24 mouse cellular contexts compared by ENCODE assay signal in the genomic region with DNA sequence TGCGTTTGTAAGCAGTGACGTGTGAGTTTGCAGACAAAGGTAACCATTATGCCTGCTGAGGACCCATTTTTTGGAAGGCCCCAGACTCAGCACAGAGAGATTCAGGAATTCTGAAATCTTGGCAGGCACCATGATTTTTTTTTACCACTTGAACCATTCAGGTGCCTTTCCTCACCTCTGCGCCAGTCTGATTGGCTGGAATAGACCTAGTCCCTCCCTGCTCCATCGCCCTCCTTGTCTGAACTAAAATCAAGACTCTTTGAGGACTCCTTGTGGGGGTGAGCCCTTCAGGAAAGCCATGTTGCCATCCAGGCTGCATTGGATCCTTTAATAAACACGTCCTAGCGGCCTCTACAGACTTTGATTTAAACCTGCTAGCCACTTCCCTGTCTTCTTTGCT.
A peak's percentile ranks its signal among the peaks of the same experiment; 100 is the strongest.
DNase-seq lines count a peak whose midpoint lies in the region; ATAC-seq and TF ChIP-seq lines count a peak whose summit lies in the region.
"Had no signal": no experiment of that assay in that cellular context is flagged by ENCODE, and none has a peak within 500 bp of the region (broad histone marks: within the 10 kb centered on the region; RNA-seq: fewer than 3 reads in every experiment).

No protein-coding gene starts in this region.

- H3K4me1 ChIP-seq in midbrain, embryonic 11.5 days (ENCODE audit: control insufficient read depth, insufficient read depth, low read length): no peaks in the 10 kb centered on the region
- H3K4me1 ChIP-seq in midbrain, postnatal 0 days (ENCODE audit: insufficient read depth, low read length): no peaks in the 10 kb centered on the region
- H3K4me1 ChIP-seq: embryonic facial prominence, embryonic 10.5 days; embryonic facial prominence, embryonic 12.5 days; forebrain, embryonic 13.5 days; forebrain, embryonic 15.5 days had no signal

- no peak overlapping the region for H3K9ac ChIP-seq in midbrain, embryonic 11.5 days (ENCODE audit: low read length)
- H3K9ac ChIP-seq in midbrain, postnatal 0 days (replicated peaks; ENCODE audit: low read length, poor library complexity, severe bottlenecking): no peak overlapping the region
- H3K9ac ChIP-seq: embryonic facial prominence, embryonic 12.5 days; forebrain, embryonic 13.5 days; forebrain, embryonic 15.5 days; forebrain, postnatal 0 days had no signal

- H3K9me3 ChIP-seq in midbrain, embryonic 11.5 days (ENCODE audit: control insufficient read depth, low read length): no peaks in the 10 kb centered on the region
- no peaks in the 10 kb centered on the region for H3K9me3 ChIP-seq in midbrain, postnatal 0 days (ENCODE audit: low read length)
- H3K9me3 ChIP-seq: embryonic facial prominence, embryonic 12.5 days; forebrain, embryonic 15.5 days had no signal

- no peaks in the 10 kb centered on the region for H3K36me3 ChIP-seq in midbrain, embryonic 11.5 days (ENCODE audit: control insufficient read depth, insufficient read depth, low read length)
- no peaks in the 10 kb centered on the region for H3K36me3 ChIP-seq in midbrain, postnatal 0 days (ENCODE audit: insufficient read depth, low read length)
- H3K36me3 ChIP-seq in myocyte (ENCODE audit: control insufficient read depth, insufficient read depth): no peaks in the 10 kb centered on the region
- H3K36me3 ChIP-seq: embryonic facial prominence, embryonic 10.5 days; embryonic facial prominence, embryonic 12.5 days; forebrain, embryonic 15.5 days; G1E had no signal

- no peak overlapping the region for H3ac ChIP-seq in myocyte (ENCODE audit: control insufficient read depth, insufficient read length)

- intact Hi-C loops in heart, postnatal 10 days (cut with DNase I): no loop called here

- H3K27me3 ChIP-seq in midbrain, embryonic 11.5 days (ENCODE audit: control insufficient read depth, insufficient read depth, low read length): no peaks in the 10 kb centered on the region
- no peaks in the 10 kb centered on the region for H3K27me3 ChIP-seq in midbrain, postnatal 0 days (ENCODE audit: insufficient read depth, low read length)
- H3K27me3 ChIP-seq in myocyte (ENCODE audit: control insufficient read depth, insufficient read depth, insufficient read length): no peaks in the 10 kb centered on the region
- H3K27me3 ChIP-seq: CH12.LX; embryonic facial prominence, embryonic 12.5 days; forebrain, embryonic 13.5 days; forebrain, embryonic 15.5 days had no signal

- no peak for TF ChIP-seq POLR2A in myocyte (IDR thresholded peaks at IDR 0.05; ENCODE audit: insufficient read length, low read depth)

- H3K4me3 ChIP-seq in midbrain, embryonic 11.5 days (ENCODE audit: low read depth, low read length): no peak overlapping the region
- H3K4me3 ChIP-seq in midbrain, postnatal 0 days (ENCODE audit: low read depth, low read length): no peak overlapping the region
- H3K4me3 ChIP-seq in myocyte: no peak overlapping the region
- H3K4me3 ChIP-seq: embryonic facial prominence, embryonic 10.5 days; embryonic facial prominence, embryonic 12.5 days; forebrain, embryonic 13.5 days; forebrain, embryonic 15.5 days had no signal

- no peak for TF ChIP-seq CTCF in midbrain, postnatal 0 days (IDR thresholded peaks at IDR 0.05)

- DNase-seq in heart, adult 11 months: peak; percentile 54
- no peak for DNase-seq in heart, postnatal 10 days
- DNase-seq in midbrain, embryonic 11.5 days (ENCODE audit: low spot score, missing footprints): peak; percentile 71
- no peak for DNase-seq in midbrain, postnatal 0 days (ENCODE audit: low spot score)
- no peak for DNase-seq in neural tube, embryonic 10.5 days (ENCODE audit: extremely low spot score, low spot score)
- DNase-seq: adrenal gland, adult 8-10 months; adrenal gland, postnatal 14 days; adrenal gland, postnatal 36 days; B cell, adult 2 months; cerebellum, adult 11-12 months; cerebellum, adult 2 months; cerebellum, adult 9-10 months; cerebellum, postnatal 10 days; cerebellum, postnatal 25 days; forebrain, postnatal 0 days had no signal

- H3K27ac ChIP-seq in midbrain, embryonic 11.5 days (ENCODE audit: low read depth, low read length): no peak overlapping the region
- no peak overlapping the region for H3K27ac ChIP-seq in midbrain, postnatal 0 days (ENCODE audit: low read depth, low read length)
- H3K27ac ChIP-seq: embryonic facial prominence, embryonic 10.5 days; embryonic facial prominence, embryonic 12.5 days; forebrain, embryonic 13.5 days; forebrain, embryonic 15.5 days had no signal

- no peak overlapping the region for H3K4me2 ChIP-seq in midbrain, embryonic 11.5 days
- H3K4me2 ChIP-seq in midbrain, postnatal 0 days (ENCODE audit: low read depth, low read length, poor library complexity, severe bottlenecking): no peak overlapping the region
- peak overlapping the region; percentile 12 for H3K4me2 ChIP-seq in myocyte (ENCODE audit: low read depth)
- H3K4me2 ChIP-seq: embryonic facial prominence, embryonic 12.5 days; forebrain, embryonic 13.5 days; forebrain, embryonic 15.5 days had no signal

- ATAC-seq in midbrain, embryonic 11.5 days (ENCODE audit: low FRiP score): no peak
- ATAC-seq in midbrain, postnatal 0 days (ENCODE audit: low FRiP score): no peak
- ATAC-seq: activated CD4-positive, CD25-positive, alpha-beta regulatory T cell, adult 4 months; CD4-positive, CD25-positive, alpha-beta regulatory T cell, adult 4 months; forebrain, embryonic 13.5 days; forebrain, embryonic 15.5 days; forebrain, postnatal 0 days had no signal

- H3K79me2 ChIP-seq in myocyte (ENCODE audit: control insufficient read depth, insufficient read depth): no peaks in the 10 kb centered on the region

- 86% methylated on average over 6 of the region's 6 CpGs for WGBS in midbrain, embryonic 11.5 days
- 90% methylated on average over 6 of the region's 6 CpGs for WGBS in midbrain, postnatal 0 days

TF ChIP-seq in myocyte, 11 proteins besides CTCF, POLR2A, EP300 and RAD21:
- TF ChIP-seq REST (IDR thresholded peaks at IDR 0.05; ENCODE audit: insufficient read depth, insufficient read length) (no peak), POLR2AphosphoS2 (IDR thresholded peaks at IDR 0.05; ENCODE audit: insufficient read length, low read depth) (no peak), TCF12 (IDR thresholded peaks at IDR 0.05; ENCODE audit: insufficient read depth, poor library complexity, severe bottlenecking) (no peak), CEBPB (IDR thresholded peaks at IDR 0.05; ENCODE audit: insufficient read depth, poor library complexity, severe bottlenecking) (no peak), MYOD1 (IDR thresholded peaks at IDR 0.05; ENCODE audit: control insufficient read depth in 1 of 3, insufficient read length in 2 of 3, low read depth in 2 of 3) (no peak), MYOG (IDR thresholded peaks at IDR 0.05; ENCODE audit: control insufficient read depth in 1 of 3, insufficient read depth in 1 of 3, insufficient read length in 2 of 3, low read depth in 2 of 3) (no peak), USF1 (IDR thresholded peaks at IDR 0.05; ENCODE audit: low read depth) (no peak)

Comparison
In these comparisons a context has a peak if more than half of its experiments do, and no peak if none do; other contexts are left out.
1. DNase-seq: peak in heart, adult 11 months (single experiment) and midbrain, embryonic 11.5 days (single experiment); none in heart, postnatal 10 days (0 of 2), midbrain, postnatal 0 days (single experiment) and neural tube, embryonic 10.5 days (single experiment).